Mouse (Mus musculus) layer of hippocampus, postnatal 25 days (tissue): ENCODE results near the gene Rad51b. TPM values are rescaled to one million over a fixed set of nuclear protein-coding genes. Genes with fewer than 3 reads are reported as not detected.

Source experiments
- DNase-seq, 2 experiments: peaks; one replicate each; pipeline ENCODE4 v3.0.0; 2022; ENCODE audit warnings: mixed read lengths in 2 of 2, low spot score in 1 of 2; ENCODE audit errors: extremely low spot score in 1 of 2
- total RNA-seq, 2 experiments: library from RNA; stranded (reverse); gene quantifications; 2 replicates each; pipeline ENCODE4 v1.2.3; 2021

The Rad51b gene
- total RNA-seq, 2 experiments from 2014 or later = 0.30 TPM; not detected in 1

GRCm38 (mm10) chr12:79598901-79599300 lies 301.8 kb downstream of the Rad51b start:
- DNase-seq = no peak

- DNase-seq = no peak
These were observed 303.2 kb downstream of the Rad51b start for GRCm38 (mm10) chr12:79600149-79600769.

- no peak for DNase-seq
These were observed 305.6 kb downstream of the Rad51b start for GRCm38 (mm10) chr12:79602641-79603040.

- no peak for DNase-seq
These were observed 307.8 kb downstream of the Rad51b start for GRCm38 (mm10) chr12:79604850-79605249.

DNA sequence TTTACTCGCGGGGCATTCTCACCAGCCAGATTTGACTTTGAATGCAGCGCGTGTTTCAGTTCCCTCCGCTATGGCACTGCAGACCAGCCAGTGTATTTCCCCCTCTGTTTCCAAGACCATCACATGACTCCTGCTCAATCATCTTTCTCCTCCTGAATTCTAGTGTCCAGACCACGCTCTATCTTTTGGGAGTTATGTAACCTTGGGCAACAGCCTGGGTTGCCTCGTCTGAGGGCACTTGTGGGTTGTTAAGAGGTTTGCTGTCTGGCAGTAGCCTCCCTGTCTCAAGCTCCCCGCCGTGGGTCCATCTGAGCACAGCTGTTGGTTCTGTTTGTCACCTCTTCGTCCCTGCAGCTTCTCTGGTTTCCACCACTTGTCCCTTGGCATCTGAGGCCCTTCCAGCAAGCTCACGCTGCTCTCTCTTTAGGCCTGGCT lies 309.1 kb downstream of the Rad51b start:
- no peak for DNase-seq

GRCm38 (mm10) chr12:79609399-79610010 lies 312.4 kb downstream of the Rad51b start:
- DNase-seq = no peak

- DNase-seq = no peak
These were observed 313.5 kb downstream of the Rad51b start for GRCm38 (mm10) chr12:79610511-79611103.

GRCm38 (mm10) chr12:79611665-79612064 lies 314.6 kb downstream of the Rad51b start:
- no peak for DNase-seq

- DNase-seq = peak; percentile 75 to 76
These were observed 315.4 kb downstream of the Rad51b start for GRCm38 (mm10) chr12:79612334-79613060.

GRCm38 (mm10) chr12:79613061-79613788 lies 316.1 kb downstream of the Rad51b start:
- peak in 1 of 2 experiments; percentile 36 for DNase-seq

- no peak for DNase-seq
These were observed 316.9 kb downstream of the Rad51b start for GRCm38 (mm10) chr12:79613846-79614582.

- DNase-seq = no peak
These were observed 317.5 kb downstream of the Rad51b start for GRCm38 (mm10) chr12:79614583-79614953.

DNA sequence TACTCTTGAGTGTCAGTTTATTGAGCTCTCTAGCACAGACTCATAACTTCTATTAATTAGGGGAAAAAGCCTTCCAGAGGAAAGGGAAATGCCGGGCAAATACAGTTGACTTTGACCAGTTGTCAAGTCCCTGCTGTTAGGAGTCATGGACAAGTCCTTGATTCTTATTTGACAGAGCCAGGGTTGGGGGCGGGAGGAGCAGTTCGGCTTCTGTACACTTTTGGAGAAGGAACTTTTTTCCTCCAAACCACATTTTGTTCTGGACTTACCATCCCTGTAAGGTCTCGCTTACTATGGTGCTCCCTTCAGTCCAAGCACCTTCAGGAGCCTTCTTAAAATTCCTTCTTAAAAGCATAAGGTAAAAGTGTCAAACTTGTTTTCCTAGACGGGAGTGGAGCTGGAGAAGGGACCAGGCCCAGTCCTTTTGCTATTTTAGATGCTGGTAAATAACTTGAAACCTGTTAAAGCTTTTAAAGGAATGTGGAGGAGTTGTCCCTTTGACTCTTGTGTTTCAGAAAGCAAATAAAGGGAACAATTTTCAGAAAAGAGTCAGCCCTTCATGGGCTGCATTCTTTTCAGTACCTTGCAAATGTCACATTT lies 318.7 kb downstream of the Rad51b start:
- DNase-seq = no peak

DNA sequence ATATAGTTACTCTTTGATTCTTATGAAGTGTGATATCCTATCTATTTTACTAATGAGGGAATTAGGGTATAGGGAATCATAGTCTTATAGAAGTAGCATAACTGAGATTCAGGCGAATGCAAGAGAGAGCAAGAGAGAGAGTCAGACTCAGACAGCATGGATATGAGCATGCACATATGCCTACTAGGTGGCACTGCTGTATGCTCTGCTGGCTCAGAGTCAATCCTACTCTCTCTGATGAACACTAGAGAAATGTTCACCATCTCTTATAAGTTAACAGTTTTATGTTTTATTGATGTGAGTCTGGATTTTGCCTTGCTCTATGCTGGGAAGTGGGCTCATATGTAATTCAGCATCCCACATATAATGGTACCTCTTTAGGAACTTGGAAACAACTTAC lies 321.9 kb downstream of the Rad51b start:
- DNase-seq = no peak

- DNase-seq = no peak
These were observed 323.6 kb downstream of the Rad51b start for GRCm38 (mm10) chr12:79620693-79621092.

DNA sequence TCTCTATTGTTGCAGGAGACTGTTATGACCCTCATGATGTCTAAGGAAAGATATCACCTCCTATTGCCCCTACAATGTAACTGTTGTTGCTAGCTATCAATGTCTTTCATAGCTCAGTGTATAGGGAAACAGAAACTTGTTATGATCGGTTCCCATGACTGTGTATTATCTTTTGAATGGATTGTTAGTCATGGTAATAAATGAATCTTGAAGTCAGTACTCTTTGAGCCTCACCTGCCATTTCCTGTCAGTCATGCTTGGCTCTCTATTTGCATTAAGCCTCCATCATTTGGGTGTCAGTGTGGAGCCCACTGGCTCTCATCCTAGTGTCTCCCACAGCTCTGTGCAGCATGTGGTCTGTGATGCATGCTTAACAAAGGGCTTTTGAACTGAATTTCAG lies 326.2 kb downstream of the Rad51b start:
- no peak for DNase-seq

GRCm38 (mm10) chr12:79625699-79626554 lies 328.8 kb downstream of the Rad51b start:
- no peak for DNase-seq

- DNase-seq = no peak
These were observed 329.5 kb downstream of the Rad51b start for GRCm38 (mm10) chr12:79626555-79627080.
